Mouse (Mus musculus): ENCODE measurements around the gene Ift57. TPM values are rescaled to one million over a fixed set of nuclear protein-coding genes. Genes with fewer than 3 reads are reported as not detected.

Gene Ift57
- 41.5 and 46.5 TPM in 2 replicates for polyA plus RNA-seq (2016; fragmentation: Nextera tagmentation; extraction: Ambion mirVana)

DNA sequence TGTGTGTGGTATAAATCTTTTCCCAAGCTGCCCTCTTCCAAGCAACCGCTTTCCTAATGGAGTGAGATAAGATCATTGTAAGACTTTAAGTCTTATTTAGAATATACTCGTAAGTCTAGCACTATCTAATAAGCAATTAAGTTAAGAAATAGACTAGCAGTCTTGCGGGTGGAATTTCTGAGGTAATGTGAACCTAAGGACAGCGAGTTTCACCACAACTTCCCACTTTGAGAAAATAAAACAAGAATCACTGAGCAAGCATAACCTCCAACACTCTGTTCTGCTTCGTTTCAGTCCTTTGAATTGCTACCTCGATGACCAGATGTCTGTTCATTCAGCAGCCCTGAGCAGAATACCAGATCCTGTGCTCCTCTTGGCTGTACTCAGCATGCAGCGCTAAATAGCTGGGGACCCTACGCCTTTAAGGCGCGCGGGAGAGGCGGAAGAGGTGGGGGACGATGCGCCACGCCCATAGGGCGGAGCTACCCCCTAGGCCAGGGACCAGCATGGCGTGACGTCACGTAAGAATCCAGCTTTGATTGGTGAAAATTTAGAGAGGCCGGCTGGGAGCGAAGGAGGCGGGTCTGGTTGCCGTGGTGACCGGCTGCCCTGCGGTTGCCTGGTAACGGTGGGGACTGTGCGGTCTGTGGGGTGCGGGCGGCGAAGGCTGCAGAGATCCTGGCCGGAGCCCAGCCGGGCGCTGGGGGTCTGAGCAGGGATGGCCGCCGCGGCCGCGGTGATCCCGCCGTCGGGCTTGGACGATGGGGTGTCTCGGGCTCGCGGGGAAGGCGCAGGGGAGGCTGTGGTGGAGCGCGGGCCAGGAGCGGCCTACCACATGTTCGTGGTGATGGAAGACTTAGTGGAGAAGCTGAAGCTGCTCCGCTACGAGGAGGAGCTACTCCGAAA lies at the start of gene Ift57:
Gene Ift57 (plus strand): TSS at position 614 of the 906 bp plus-strand sequence.
- H3K27ac ChIP-seq, result peak within 1 kb of the TSS; percentile 79
- 3% methylated on average over 53 of the region's 53 CpGs for WGBS
- H3K4me2 ChIP-seq (replicated peaks), result peak within 1 kb of the TSS; percentile 61
- ATAC-seq (ENCODE audit: low FRiP score), result peak; percentile 100
- H3K9me3 ChIP-seq (replicated peaks), result no peaks in the 10 kb centered on the region
- no peaks in the 10 kb centered on the region for H3K27me3 ChIP-seq
- peak within 1 kb of the TSS; percentile 74 for H3K9ac ChIP-seq
- peaks cover 8% of the 10 kb centered on the region; the same call in 1 of the 2 replicates for H3K4me1 ChIP-seq
- no peaks in the 10 kb centered on the region for H3K36me3 ChIP-seq
- peak within 1 kb of the TSS; percentile 67 for H3K4me3 ChIP-seq

DNA sequence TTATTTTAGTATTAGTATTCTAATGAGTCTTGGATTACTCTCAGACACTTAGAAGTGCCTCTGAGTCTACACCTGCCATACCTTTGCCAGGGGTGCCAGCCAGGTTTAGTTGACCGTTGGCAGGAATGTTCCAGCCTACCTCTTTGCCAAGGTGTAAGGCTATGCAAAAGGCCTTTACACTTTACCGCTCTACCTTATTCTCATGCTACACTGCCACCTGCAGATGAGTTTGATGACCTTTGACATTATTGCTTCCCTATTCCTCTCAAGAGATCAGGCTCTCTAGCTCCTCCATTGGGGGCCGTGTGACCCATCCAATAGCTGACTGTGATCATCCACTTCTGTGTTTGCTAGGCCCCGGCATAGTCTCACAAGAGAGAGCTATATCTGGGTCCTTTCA lies 41.9 kb upstream of the Ift57 start:
- Histone ChIP-seq H3K36me3 (no peaks in the 10 kb centered on the region), H3K4me1 (no peaks in the 10 kb centered on the region), H3K4me2 (replicated peaks) (no peak overlapping the region), H3K27ac (no peak overlapping the region), H3K9me3 (replicated peaks) (no peaks in the 10 kb centered on the region), H3K9ac (no peak overlapping the region), H3K4me3 (no peak overlapping the region), H3K27me3 (no peaks in the 10 kb centered on the region)
- ATAC-seq (ENCODE audit: low FRiP score), result no peak
- WGBS, result 92% methylated on average over 4 of the region's 4 CpGs

DNA sequence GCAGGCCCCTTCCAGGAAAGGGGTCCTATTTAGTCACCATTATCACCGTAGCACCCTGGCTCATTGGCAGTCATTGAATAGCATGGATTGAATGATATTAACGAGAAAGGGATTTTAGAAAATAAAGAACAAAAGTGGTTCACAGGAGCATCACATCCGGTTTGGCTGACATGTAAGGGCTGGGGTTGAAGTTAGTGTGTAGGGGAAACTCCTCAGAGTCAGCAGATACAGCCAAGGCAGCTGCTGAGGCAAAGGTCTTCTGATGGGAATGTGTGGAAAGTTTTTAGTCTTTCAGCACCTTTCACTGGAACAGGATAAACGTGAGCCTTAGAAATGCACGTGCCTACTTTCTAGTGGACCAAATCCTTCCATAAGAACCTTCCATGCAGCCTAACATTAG lies 41.0 kb upstream of the Ift57 start:
- H3K4me3 ChIP-seq, result no peak overlapping the region
- 86% methylated on average over 5 of the region's 5 CpGs for WGBS
- ATAC-seq (ENCODE audit: low FRiP score), result no peak

DNA sequence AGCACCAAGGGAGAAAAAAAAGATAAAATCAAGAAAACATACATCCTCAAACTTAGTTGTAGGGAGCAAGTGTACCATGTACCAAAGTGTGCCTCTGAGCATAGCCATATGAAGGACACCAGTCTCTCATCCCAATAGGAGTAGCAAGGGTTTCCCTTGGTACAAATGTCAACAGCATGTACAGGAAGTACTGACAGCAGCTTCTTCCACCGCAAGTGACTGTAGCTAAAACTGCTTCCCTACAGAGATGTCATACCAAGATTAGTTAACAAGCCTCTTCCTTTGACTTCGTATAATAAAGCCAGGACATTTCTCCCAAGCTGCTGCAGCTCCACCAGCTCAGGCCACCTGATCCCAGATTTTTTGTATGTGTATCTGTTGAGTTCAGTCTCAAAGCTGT lies 39.9 kb upstream of the Ift57 start:
- H3K4me3 ChIP-seq, result no peak overlapping the region
- H3K9ac ChIP-seq, result no peak overlapping the region
- H3K4me2 ChIP-seq (replicated peaks), result no peak overlapping the region
- H3K9me3 ChIP-seq (replicated peaks), result no peaks in the 10 kb centered on the region
- no peaks in the 10 kb centered on the region for H3K27me3 ChIP-seq
- H3K4me1 ChIP-seq, result no peaks in the 10 kb centered on the region
- 69% methylated on average over 2 of the region's 2 CpGs for WGBS
- no peak for ATAC-seq (ENCODE audit: low FRiP score)
- H3K36me3 ChIP-seq, result no peaks in the 10 kb centered on the region
- no peak overlapping the region for H3K27ac ChIP-seq

More for the DNA sequence above, 41.0 kb upstream of the Ift57 start:
- Histone ChIP-seq H3K4me2 (replicated peaks) (no peak overlapping the region), H3K27ac (no peak overlapping the region), H3K9ac (no peak overlapping the region), H3K4me1 (no peaks in the 10 kb centered on the region), H3K27me3 (no peaks in the 10 kb centered on the region), H3K36me3 (no peaks in the 10 kb centered on the region), H3K9me3 (replicated peaks) (no peaks in the 10 kb centered on the region)

DNA sequence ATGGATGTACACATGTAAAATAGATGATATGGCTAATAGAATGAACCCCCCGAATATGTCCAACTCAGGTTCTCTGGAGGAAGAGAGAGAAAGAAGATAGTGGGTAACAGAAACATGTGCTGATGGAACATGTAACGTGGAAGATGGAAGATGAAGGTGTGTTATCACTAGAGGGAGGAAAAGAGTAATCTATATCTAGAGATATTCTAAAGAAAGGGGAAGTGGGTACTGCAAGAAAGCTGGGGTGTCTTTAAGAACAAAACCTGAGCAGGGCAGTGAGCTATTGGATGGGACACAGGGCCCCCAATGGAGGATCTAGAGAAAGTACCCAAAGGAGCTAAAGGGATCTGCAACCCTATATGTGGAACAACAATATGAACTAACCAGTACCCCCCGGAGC lies 38.9 kb upstream of the Ift57 start:
- ATAC-seq (ENCODE audit: low FRiP score), result no peak
- H3K4me3 ChIP-seq, result no peak overlapping the region
- no peaks in the 10 kb centered on the region for H3K27me3 ChIP-seq
- H3K4me1 ChIP-seq, result no peaks in the 10 kb centered on the region
- H3K9ac ChIP-seq, result no peak overlapping the region
- H3K9me3 ChIP-seq (replicated peaks), result no peaks in the 10 kb centered on the region
- no peak overlapping the region for H3K27ac ChIP-seq
- H3K36me3 ChIP-seq, result no peaks in the 10 kb centered on the region
- WGBS, result 95% methylated on average over 3 of the region's 3 CpGs
- no peak overlapping the region for H3K4me2 ChIP-seq (replicated peaks)

DNA sequence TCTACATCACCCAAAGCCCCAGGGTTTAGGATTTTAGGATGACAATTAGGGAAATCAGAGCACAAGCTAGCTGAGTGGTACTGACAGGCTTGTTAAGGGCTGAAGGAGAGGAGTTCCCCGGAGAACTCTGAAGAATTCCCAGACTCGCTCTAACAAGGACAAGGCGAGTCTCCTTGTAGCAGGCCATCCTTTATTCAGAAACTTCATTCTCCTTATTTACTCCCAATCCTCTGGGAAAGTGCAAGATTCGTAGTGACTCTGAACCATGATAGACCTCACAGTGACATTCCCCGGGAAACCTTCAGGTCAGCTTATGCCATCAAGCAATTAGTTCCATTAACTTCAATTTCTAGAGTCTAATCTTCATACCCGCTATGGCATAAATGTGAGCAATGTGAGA lies 36.8 kb upstream of the Ift57 start:
- Histone ChIP-seq H3K4me2 (replicated peaks) (no peak overlapping the region), H3K36me3 (no peaks in the 10 kb centered on the region), H3K9me3 (replicated peaks) (no peaks in the 10 kb centered on the region), H3K27me3 (no peaks in the 10 kb centered on the region), H3K27ac (no peak overlapping the region), H3K4me3 (no peak overlapping the region), H3K9ac (no peak overlapping the region), H3K4me1 (no peaks in the 10 kb centered on the region)
- ATAC-seq (ENCODE audit: low FRiP score), result no peak
- 82% methylated on average over 6 of the region's 6 CpGs for WGBS

DNA sequence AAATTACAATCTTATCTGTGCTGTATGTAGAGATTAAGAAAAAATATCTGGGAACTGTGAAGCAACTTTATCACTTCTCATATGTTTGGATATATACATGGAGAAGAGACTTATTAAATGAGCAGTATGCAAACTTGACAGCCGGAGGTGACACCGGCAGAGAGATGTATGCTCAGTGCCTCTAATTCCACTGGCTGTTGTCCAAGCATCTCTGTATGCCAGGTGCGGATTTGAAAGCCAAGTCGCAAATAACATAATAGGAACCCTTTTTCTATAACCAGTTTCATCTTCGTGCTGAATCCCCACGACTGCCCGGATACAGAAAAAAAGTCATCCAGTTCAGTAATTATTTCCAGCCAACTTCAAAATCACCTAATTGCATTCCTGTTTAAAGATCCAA lies 34.4 kb upstream of the Ift57 start:
- 92% methylated on average over 7 of the region's 7 CpGs for WGBS
- Histone ChIP-seq H3K36me3 (no peaks in the 10 kb centered on the region), H3K27ac (no peak overlapping the region), H3K4me3 (no peak overlapping the region), H3K4me2 (replicated peaks) (no peak overlapping the region), H3K27me3 (no peaks in the 10 kb centered on the region), H3K9me3 (replicated peaks) (no peaks in the 10 kb centered on the region), H3K4me1 (no peaks in the 10 kb centered on the region), H3K9ac (no peak overlapping the region)
- no peak for ATAC-seq (ENCODE audit: low FRiP score)

DNA sequence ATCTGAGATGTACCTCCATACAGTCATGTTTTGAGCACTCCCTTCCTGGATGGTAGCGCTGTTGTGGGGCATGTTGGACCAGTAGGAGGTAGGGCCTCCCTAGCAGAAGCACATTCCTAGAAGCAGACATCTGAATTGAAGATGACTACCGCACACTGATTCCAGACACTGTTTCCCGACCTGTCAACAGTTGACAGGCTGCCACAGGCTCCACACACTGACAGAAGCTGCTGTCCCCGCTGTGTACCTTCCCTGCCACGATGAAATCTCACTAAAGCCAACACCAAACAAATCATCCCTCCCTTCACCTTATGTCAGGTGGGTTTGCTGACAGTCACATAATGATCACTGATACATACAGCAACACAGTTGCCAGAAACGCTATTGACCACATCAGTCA lies 19.4 kb upstream of the Ift57 start:
- Histone ChIP-seq H3K4me2 (replicated peaks) (no peak overlapping the region), H3K27ac (no peak overlapping the region), H3K36me3 (no peaks in the 10 kb centered on the region), H3K4me1 (no peaks in the 10 kb centered on the region), H3K9me3 (replicated peaks) (no peaks in the 10 kb centered on the region), H3K27me3 (no peaks in the 10 kb centered on the region), H3K9ac (no peak overlapping the region), H3K4me3 (no peak overlapping the region)
- no peak for ATAC-seq (ENCODE audit: low FRiP score)
- 85% methylated on average over 6 of the region's 6 CpGs for WGBS

DNA sequence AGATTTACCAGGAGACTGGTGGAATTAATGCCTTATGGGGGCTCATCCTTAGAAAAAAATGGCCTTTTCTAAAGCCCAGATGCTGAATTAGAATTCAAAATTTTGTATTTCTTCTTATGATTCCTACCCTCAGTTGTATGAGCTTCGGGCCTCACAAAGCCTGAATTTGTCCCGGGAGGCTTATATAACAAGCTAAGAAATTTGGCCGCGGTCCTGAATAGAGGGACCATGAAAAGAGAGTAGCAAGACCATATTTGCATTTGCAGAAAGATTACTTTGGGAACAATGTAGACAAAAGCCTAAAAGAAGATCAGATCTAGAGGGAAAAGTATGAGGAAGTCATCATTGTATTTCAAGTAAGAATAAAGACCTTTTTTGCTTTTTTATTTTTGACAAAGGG lies 14.1 kb upstream of the Ift57 start:
- whole genome bisulfite sequencing, result 45% methylated on average over 4 of the region's 4 CpGs

DNA sequence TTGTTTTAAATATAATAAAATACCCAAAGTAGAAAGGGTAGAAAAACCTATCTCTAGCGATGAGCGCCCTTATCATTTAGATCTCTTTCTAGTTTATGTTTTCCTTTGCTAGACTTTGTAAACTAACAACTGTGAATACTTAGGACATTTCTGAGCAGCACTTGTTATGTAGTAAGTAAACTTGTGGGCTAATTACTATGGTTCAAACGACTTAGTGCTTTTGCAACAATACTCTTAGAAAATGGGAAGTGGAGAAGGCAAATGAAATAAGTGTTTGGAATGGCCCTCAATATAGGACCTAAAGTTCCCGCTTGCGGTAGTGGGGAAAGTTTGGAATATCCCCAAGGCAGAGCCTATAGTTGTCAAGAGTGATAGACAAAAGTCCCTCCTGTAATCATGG lies 788 bp downstream of the Ift57 start:
- H3K27ac ChIP-seq, result no peak overlapping the region
- no peak for ATAC-seq (ENCODE audit: low FRiP score)
- WGBS, result 38% methylated on average over 5 of the region's 5 CpGs
- H3K9me3 ChIP-seq (replicated peaks), result no peaks in the 10 kb centered on the region
- H3K36me3 ChIP-seq, result no peaks in the 10 kb centered on the region
- peaks cover 8% of the 10 kb centered on the region; the same call in 1 of the 2 replicates for H3K4me1 ChIP-seq
- no peak overlapping the region for H3K9ac ChIP-seq
- H3K4me3 ChIP-seq, result peak overlapping the region; percentile 67
- H3K27me3 ChIP-seq, result no peaks in the 10 kb centered on the region
- H3K4me2 ChIP-seq (replicated peaks), result peak overlapping the region; percentile 61

More for the DNA sequence above, 14.1 kb upstream of the Ift57 start:
- no peak overlapping the region for H3K9ac ChIP-seq
- H3K4me1 ChIP-seq, result no peaks in the 10 kb centered on the region
- H3K27ac ChIP-seq, result no peak overlapping the region
- H3K4me3 ChIP-seq, result no peak overlapping the region
- H3K9me3 ChIP-seq (replicated peaks), result no peaks in the 10 kb centered on the region
- no peaks in the 10 kb centered on the region for H3K36me3 ChIP-seq
- H3K27me3 ChIP-seq, result no peaks in the 10 kb centered on the region
- no peak for ATAC-seq (ENCODE audit: low FRiP score)
- H3K4me2 ChIP-seq (replicated peaks), result no peak overlapping the region

DNA sequence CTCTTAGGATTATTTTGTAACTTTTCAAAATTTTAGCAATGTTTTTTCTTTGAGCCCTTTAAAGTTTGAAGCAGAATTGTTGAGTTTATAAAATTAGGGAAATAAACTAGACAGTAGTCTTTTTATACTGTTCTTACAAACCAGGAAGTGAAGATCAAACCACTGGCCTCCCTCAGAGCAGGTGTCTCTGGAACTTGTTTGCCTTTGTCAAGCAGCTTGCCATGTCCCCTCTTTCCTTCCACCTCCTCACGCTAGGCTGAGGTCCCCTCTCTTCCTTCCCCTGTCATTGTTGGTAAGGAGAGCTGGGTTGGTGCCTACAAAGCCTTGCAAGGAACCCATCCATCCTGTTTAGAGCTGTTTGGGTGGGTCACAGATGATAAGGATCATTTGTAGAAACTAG lies 9.0 kb downstream of the Ift57 start:
- H3K36me3 ChIP-seq, result peaks cover 8% of the 10 kb centered on the region; the same call in 1 of the 2 replicates
- no peak overlapping the region for H3K4me3 ChIP-seq
- no peak overlapping the region for H3K9ac ChIP-seq
- no peak overlapping the region for H3K4me2 ChIP-seq (replicated peaks)
- no peak overlapping the region for H3K27ac ChIP-seq
- no peaks in the 10 kb centered on the region for H3K27me3 ChIP-seq
- WGBS, result 75% methylated on average over 1 of the region's 1 CpGs
- no peaks in the 10 kb centered on the region for H3K4me1 ChIP-seq
- no peaks in the 10 kb centered on the region for H3K9me3 ChIP-seq (replicated peaks)
- ATAC-seq (ENCODE audit: low FRiP score), result no peak

DNA sequence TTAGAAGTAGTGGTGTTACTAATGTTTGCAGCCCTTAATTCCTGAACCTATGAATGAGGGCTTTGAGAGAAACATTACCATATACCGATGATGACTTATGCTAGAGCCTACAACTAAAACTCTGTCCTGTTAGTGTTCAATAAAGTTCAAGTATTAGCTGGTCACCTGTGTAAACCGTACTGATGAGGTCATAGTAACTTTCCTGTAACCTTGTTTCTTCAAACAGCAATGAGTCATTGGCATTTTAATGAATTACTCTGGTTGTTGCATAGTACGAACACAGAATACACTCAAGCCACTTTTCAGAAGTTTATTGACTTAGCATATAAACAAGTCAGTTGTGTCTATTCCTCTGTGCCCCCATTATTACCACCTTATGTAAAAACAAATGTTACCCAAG lies 11.2 kb downstream of the Ift57 start:
- Histone ChIP-seq H3K4me1 (no peaks in the 10 kb centered on the region), H3K36me3 (peaks cover 8% of the 10 kb centered on the region; the same call in 1 of the 2 replicates), H3K4me3 (no peak overlapping the region), H3K4me2 (replicated peaks) (no peak overlapping the region), H3K9me3 (replicated peaks) (no peaks in the 10 kb centered on the region), H3K27ac (no peak overlapping the region), H3K27me3 (no peaks in the 10 kb centered on the region), H3K9ac (no peak overlapping the region)
- ATAC-seq (ENCODE audit: low FRiP score), result no peak
- WGBS, result 91% methylated on average over 3 of the region's 3 CpGs

DNA sequence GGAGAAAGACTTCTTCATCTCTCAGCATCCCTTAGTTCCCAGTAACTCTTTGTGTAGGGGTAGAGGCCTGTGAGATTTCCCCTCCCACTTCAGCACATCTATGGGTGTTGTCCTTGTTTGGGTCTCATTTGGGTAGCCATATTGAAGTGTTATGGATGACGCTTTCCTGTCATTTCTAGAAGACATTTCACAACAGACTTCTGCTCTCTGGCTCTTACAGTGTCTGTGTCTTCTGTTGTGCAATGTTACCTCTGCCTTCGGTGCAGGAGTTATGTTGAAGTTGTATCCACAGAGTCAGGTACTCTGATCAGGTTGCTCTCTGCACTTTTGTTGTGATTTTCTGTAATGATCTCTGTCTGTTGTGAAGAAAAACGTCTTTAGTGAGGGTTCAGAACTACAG lies 14.3 kb downstream of the Ift57 start:
- Histone ChIP-seq H3K9me3 (replicated peaks) (no peaks in the 10 kb centered on the region), H3K4me2 (replicated peaks) (no peak overlapping the region), H3K36me3 (peaks cover 8% of the 10 kb centered on the region; the same call in 1 of the 2 replicates), H3K4me1 (no peaks in the 10 kb centered on the region), H3K9ac (no peak overlapping the region), H3K27ac (no peak overlapping the region), H3K4me3 (no peak overlapping the region), H3K27me3 (no peaks in the 10 kb centered on the region)
- ATAC-seq (ENCODE audit: low FRiP score), result no peak
- WGBS, result 88% methylated on average over 3 of the region's 3 CpGs

Measured in hindbrain, embryonic 12.5 days (tissue).